Mouse (Mus musculus) colon, adult 2 months (tissue): ENCODE measurements around the gene Sema3c. TPM values are rescaled to one million over a fixed set of nuclear protein-coding genes. Genes with fewer than 3 reads are reported as not detected.

ENCODE experiments used
- polyA plus RNA-seq: library from polyadenylated mRNA; depleted of rRNA; stranded (reverse); fragments of >200 nt; gene quantifications from 2 replicates; pipeline ENCODE4 v1.2.3, GENCODE M21; 2012; rRNA removed

Sema3c gene
- 15.5 and 22.1 TPM in 2 replicates for polyA plus RNA-seq

DNA sequence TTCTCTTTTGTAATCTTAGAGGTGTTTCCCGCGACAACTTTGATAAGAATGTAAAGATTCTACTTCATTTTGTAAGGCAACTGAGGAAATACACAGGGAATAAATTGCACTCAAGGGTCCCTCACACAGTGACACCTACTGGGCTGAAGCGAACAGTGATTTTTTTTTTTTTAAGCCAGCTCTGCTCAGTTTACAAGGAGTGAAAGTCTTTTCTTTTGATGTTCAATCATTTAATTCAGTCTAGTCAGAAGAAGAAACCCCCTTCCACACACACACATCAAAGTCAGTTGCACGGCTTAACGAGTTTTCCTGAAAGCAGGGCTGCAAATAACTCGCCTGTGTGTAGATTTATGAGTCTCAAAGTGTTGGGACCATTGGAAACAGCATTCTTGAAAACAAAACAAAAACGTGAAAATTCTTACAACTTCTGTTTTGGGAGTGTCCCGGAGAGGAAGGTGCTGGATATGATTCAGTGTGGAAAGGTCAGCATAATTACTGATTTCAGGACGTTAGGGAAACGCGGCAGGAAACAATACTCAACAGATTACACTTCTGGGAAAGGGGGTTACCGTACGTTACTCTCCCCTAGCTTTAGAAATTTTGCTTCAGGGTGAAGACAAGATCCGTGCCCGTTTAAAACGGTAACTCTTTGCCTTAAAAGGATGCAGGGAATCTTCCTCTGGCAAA, at the start of gene Sema3c:
Gene Sema3c (plus strand): TSS at position 588 of the 687 bp plus-strand sequence.

Other genes with a start within 250 kb of the Sema3c start
- not detected in 2 replicates for gene Speer4f2, start 201.1 kb upstream of the Sema3c start, polyA plus RNA-seq
- not detected in 2 replicates for gene Speer4f1, start 98.2 kb upstream of the Sema3c start, polyA plus RNA-seq